Mouse (Mus musculus) adrenal gland, postnatal 10 days (tissue): Measurements from ENCODE around the gene Casp1. TPM values are rescaled to one million over a fixed set of nuclear protein-coding genes. Genes with fewer than 3 reads are reported as not detected.

Experiments used
- DNase-seq: peaks from one replicate; pipeline ENCODE4 v3.0.0; 2021; ENCODE audit warnings: mixed read lengths
- long read RNA-seq, 2 experiments: library from polyadenylated mRNA; stranded (forward); transcript quantifications; one replicate each; pipeline ENCODE4 v2.0.0; 2021
- total RNA-seq, 2 experiments: library from RNA; stranded (reverse); gene quantifications; 2 replicates each; pipeline ENCODE4 v1.2.3; 2021

Gene Casp1
- total RNA-seq: 1 to 10 TPM; 2.4 to 3.3 TPM
- long read RNA-seq, experiment 1, partial matches to known transcripts: 1 of 3 reads
- long read RNA-seq, experiment 1, other reads (novel, unspliced or antisense): 0 of 3 reads
- long read RNA-seq, experiment 2, partial matches to known transcripts: 1 of 3 reads
- long read RNA-seq, experiment 2, other reads (novel, unspliced or antisense): 0 of 3 reads

DNA sequence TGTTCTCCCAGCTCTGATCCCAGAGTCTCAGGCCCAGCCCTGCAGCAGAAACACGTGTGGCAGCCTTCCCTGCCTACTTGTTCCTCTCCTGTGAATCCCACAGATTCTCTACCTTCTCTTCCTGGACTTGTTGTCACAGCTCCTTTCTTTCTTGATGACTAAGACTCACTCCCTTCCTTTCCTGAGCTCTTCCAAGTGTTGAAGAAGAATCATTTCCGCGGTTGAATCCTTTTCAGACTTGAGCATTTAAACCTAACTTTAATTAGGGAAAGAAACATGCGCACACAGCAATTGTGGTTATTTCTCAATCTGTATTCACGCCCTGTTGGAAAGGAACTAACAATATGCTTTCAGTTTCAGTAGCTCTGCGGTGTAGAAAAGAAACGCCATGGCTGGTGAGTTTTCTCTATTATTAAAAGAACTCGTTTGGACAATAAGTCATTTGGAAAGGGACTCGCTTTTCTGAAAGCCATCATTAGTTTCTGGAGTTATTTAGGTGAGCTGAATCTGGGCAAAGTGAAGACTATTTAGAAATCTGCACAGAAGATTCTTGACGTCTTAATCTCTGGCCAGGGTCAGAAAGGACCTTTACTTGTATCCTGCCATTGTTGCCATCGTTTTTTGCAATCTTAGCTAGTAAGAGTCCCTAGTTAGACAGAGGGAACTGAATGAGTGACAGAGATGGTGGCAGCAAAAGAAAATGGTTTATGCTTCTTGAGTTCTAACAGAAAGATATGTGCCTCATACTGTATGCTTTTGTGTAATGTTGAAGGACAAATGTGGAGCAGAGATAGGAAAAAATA is at the start of gene Casp1:
Gene Casp1 (plus strand): TSS at position 189 of the 803 bp plus-strand sequence.
- DNase-seq: no peak

DNA sequence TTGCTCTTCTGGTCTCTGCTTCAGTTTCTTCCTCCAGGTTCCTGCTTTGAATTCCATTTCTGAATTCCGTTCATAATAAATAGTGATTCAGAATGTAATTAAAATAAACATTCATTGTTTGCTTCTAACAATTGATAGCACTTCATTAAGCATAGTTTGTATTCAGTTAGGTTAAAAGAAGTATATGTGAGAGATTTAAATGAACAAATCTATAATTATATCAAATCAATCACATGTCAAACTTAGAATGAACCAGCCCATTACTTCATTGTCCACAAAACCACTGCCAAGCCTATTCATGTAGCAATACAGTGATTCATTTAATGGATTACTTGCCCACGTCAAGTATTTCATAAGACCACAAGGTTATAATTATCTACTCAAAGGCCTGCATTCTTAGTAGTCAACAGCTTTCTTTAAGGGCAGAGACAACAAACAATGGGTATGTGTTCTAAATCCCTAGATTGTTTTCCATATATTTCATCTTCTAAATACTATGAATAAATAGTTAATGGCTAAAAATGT is 34.3 kb upstream of the Casp1 start:
- no peak for DNase-seq

DNA sequence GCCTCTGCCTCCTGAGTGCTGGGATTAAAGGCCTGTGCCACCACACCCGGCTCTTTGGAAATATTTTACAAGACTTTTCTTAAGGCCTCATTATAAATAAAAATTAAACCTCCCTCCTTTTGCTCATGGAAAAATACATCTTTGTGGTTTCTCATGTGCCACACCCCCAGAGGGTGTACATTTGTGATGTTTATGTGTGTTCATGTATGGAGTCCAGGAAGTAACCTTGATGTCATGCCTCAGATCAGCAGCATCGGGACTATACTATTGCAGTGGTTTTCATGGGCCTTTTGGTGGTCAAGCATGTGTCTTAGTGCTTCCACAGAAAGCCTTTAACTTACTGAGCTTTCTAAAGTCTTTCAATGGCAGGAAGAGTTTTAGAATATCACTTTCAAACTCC is 28.0 kb upstream of the Casp1 start:
- no peak for DNase-seq

DNA sequence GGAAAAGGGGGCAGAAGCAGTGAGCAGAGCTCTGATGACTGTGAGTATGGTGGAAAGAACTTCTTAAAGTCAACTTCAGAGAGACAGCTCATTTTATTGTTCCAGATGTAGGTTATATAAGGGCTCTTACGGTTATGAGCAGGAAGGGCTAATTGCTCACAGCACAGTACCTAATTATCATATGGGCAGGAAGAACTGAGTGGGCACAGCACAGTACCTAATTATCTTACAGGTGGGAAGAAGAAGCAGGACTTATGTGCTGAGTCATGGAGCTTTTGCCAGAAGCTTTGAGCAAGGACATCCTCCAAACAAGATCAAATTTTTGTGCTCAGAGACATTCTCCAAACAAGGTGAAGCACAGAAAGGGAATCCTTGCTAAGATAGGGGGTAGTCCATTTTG is 27.4 kb upstream of the Casp1 start:
- DNase-seq: no peak

DNA sequence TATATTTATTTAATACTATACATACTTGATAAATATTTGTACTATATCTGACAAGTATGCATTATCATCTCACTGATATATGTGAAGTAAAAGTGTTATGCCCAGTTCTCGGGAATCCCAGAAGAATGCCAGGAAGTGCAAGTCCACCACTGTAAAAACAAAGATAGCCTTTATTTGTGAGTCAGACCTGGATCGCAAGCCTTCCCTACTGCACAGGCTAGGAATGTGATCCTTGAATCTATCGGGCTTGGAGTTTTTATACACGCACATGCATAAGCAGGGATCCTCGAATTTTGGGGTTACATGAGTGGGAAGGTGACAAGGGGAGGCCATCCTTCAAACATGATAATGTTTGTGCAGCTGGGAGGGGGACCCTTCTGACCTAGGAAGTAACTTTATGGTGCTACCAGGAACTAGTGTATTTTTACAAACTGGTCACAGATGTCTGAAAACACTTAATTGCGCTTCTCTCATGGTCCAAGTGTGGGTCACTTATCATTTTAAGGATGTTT is 26.9 kb upstream of the Casp1 start:
- DNase-seq: no peak

DNA sequence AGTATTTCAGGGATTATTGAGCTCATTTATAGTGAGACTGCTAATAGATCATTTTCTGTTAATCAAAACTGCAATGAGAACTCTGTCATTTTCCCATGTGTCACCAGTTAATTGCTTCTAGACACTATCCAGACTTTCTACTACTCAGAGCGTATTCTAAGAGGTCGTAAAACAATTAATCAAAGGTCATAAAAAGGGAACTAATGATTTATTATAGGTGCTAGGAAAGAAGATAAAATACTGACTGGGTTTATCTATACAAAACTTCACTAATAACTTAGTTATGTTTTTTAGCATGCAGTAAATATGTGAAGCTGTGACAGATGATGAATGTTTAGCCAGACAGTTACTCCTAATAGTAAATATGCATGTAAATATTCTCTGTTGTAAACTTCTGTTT is 12.2 kb upstream of the Casp1 start:
- no peak for DNase-seq

DNA sequence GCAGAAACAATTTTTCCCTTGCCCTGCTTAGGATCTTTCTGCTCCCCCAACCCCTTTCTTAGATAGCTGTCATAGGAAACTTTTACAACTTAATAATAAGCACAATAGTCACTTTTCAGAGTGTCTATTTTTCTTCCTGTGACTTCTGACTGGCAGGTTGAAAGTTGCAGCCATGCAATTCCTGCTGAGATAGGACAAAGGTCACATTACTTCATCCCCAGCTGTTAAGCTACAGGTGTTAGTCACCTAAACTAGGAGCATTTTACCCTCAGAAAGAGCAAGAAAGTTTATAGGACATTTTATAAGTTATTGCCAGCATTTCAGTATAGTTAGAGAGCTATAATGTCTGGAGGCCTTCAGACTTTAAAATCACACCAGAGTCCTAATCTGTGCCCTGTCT is 11.7 kb upstream of the Casp1 start:
- DNase-seq: no peak

DNA sequence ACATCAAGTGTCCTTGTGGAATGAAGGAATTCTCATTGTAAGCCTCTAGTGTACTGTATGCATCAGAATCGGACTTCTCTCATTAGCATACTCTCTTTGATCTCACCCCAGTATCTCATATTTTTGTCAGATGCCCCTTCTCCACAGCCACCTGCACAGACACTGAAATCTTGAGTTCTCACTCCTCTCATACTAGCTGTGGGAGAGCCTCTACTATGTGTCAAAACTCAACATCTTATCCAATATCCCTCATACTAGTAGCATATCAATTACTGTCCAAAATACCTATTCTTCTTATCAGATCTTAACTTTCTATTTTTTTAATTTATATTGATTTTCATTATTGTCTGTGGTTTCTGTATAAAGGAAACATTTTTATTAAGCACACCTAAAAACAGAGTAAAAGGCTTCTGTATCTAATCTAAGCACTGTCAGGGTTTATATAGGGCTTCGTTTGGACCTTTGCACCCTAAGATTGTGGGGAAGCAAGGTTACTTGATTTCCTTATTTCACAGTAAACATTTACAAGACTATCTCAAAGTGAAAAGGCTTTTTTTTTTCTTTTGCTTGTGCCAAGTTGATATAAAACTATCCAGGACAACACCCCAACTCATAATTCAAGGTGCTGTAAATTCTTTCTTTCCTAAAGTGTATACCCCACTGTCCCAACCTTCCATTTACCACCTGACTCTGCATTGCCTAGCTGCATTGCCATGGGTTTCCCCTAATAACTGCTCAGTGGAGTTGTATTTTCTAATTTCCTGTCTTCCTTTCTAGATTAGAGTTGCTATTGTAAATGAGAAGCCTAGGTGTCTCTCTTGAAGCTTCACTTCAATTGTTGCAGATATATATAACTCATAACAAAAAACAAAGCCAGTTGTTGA is 1.7 kb upstream of the Casp1 start:
- no peak for DNase-seq

DNA sequence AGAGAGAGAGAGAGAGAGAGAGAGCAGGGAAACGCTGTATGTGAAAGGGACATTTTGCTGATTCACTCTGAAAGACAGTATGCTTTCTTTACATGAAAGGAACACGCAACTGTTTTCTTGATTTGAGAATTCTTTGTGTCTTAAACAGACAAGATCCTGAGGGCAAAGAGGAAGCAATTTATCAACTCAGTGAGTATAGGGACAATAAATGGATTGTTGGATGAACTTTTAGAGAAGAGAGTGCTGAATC is 740 bp downstream of the Casp1 start:
- DNase-seq: no peak

DNA sequence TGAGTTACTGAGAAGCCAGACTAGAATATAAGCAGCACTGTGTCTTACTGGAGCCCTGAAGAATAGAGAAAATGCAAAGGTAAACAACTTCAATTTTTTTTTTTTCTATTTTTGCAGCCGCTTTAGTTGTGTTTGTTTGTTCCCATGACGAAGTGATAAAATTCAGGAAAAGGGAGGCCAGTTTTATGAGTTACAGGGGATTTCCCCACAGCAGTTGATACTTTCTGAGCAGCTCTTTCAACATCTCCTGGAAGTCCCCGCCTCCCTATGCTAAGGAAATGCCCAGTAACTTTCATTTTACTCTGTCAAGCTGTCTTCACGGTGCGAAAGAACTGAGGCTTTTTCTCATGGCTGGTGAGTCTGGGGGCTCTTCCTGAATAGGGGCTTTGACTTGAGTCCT is 10.2 kb downstream of the Casp1 start, which contains the start of gene Casp4:
Gene Casp4 (plus strand): TSS at position 268 of the 400 bp plus-strand sequence.
- peak; percentile 22 for DNase-seq

DNA sequence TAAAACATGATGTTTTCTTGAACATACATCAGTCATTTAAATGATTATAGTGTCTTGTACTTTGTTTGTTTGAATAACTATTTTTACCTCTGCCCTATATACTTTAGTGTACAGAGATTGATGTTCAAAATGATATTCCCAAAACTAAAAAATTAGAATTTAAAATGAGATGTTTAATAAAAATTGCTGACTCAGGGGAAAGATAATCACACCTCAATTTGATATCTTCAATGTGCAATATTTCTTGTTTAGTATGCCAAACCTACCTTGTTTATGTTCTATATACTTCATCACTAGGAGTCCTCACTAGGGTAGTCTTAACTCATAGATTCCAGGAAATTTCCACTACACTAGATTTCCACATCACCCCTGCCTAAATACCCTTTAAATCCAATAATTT is 11.8 kb downstream of the Casp1 start:
- DNase-seq: no peak

DNA sequence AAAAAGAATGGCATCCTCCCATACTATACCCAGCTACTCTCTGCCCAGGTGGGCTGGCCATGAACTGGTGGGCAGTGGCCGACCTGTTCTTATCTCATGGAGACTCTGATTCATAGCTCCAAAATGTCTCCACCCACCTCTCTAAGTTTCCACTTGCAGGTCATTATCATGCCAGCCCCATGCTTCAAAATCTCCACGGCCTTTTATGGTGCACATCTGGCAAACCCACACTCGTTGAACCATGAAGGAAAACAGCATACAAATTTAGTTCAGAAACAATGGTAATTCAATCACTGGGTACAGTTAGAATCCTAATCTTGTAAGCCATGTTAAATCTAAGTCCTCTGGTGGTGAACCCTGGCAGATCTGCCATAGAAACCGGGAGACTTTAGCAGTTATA is 13.1 kb downstream of the Casp1 start:
- no peak for DNase-seq

DNA sequence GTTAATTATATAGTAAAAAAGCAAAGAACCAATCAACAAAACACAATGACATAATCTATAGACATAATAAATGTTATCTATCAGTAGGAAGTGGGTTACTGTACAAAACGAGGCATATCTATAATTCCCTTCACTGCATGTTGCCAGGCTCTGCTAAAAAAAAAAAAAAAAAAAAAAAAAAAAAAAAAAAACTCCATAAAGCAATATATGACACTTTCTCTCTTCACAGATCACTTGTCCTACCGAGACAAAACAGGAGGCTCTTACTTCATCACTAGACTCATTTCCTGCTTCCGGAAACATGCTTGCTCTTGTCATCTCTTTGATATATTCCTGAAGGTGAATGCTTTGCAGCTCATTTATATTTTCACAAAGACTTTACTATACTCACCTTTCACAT is 29.9 kb downstream of the Casp1 start:
- no peak for DNase-seq

DNA sequence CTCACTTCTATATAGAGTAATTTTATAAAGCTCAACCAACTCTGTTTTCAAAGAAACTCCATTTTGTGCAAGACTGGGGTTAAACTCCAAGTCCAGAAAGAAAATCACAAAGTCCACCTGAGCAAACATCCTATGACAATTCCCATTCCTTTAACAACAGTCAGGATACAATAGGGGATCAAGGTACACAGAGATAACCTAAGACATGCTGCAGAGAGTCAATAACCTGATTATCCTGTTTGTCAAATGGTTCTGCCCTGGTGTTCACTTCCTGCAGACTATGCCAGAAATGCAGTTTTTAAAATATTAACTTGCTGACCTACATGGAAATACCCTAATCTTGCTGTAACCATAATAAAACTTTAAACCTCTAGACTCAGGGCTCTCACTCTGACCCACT is 34.1 kb downstream of the Casp1 start:
- DNase-seq: no peak

DNA sequence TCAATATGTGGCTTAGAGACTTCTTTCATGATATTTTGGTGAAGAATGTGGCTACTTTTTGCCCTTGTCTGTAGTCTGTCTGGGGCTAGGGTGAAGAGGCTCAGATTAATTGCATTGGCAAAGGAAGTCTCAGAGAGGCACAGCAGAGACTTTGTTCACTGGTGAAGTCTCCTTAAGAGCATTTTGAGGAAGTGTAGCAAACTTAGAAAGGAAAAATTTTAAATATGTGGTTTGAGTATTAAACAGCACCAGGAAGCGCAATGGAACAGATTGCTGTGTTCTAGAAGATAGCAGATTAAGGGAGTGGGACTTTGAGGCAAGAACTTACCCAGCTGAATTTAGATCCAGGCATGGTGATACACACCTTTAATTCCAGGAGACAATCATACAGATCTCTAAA is 35.1 kb downstream of the Casp1 start:
- no peak for DNase-seq

DNA sequence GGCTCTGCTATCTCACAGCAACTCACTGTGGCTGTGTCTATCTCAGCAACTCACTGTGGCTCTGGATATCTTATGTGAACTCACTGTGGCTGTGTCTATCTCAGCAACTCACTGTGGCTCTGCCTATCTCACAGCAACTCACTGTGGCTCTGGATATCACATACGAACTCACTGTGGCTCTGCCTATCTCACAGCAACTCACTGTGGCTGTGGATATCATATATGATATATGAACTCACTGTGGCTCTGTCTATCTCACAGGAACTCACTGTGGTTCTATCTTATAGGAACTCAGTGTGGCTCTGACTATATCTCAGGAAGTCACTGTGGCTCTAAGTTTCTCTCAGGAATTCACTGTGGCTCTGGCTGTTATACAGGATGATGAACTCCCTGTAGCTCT is 44.8 kb downstream of the Casp1 start:
- no peak for DNase-seq

DNA sequence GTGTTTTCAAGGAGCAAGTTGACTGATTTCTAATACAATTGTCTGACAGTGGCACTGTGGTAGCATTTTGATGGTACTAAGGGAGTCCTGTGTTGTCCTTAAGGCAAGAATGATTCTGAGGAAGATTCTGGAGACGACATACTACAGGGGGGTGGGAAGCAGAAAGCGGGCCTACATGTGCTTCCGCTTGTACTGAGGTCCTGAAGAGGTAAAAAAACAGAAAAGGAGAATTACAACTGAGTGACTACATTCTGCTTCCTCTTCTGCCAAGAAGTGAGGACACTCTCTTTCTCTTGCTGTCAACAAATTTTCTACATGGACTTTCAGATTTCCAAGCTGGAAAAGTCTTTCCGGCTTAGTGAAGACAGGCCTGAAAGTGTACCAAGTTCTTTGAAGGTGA is 45.8 kb downstream of the Casp1 start:
- no peak for DNase-seq

DNA sequence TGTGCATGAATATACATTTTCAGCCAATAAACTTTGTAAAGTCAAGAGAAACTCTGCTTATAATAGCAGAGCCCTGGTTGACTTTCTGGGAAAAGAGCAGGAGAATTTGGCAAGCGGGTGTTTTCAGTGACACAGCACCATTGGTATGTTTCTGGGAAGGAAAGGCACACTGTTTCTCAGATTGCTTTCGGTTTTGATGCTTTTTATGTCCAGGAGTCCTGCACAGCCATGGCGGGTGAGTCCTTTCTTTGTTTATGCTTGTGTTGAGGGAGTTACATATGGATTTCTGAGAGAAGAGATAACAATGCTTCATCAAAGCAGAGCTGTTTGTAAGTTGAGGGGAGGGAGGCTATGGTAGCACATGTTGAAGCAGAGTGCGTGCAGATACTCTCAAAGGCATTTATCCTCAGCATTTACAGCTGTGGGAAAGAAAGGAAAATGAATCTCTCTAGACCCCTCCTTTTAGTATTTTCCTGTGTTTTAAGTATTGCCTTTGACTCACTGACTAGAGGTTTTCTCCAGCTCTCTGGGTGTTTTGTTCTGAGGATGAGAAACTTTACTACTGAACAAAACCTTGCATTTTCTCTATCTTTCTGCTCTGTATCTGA is 47.1 kb downstream of the Casp1 start, which contains the start of gene Casp12:
Gene Casp12 (plus strand): TSS at position 140 of the 608 bp plus-strand sequence.
- DNase-seq: peak; percentile 41

DNA sequence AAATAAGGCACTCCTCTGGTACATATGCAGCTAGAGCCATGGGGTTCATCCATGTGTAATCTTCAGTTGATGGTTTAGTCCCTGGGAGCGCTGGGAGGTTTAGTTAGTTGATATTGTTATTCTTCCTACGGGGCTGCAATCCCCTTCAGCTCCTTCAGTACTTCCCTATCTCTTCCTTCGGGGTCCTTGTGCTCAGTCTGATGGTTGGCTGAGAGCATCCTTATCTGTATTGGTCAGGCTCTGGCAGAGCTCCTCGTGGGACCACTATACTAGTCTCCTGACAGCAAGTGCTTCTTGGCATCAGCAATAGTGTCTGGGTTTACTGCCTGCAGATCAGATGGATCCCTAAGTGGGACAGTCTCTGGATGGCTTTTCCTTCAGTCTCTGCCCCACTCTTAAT is 49.1 kb downstream of the Casp1 start:
- no peak for DNase-seq

DNA sequence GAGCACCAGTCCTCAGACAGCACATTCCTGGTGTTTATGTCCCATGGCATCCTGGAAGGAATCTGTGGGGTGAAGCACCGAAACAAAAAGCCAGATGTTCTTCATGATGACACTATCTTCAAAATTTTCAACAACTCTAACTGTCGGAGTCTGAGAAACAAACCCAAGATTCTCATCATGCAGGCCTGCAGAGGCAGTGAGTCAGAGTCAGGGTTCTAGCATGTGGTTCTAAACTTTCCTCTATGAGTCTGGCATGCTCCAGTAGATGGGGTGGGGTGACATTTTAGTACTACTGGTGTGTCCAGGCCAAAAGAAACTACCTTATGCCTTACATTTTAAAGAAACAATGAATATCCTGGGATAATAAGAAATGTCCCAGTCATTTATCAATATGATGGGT is 55.4 kb downstream of the Casp1 start:
- no peak for DNase-seq

DNA sequence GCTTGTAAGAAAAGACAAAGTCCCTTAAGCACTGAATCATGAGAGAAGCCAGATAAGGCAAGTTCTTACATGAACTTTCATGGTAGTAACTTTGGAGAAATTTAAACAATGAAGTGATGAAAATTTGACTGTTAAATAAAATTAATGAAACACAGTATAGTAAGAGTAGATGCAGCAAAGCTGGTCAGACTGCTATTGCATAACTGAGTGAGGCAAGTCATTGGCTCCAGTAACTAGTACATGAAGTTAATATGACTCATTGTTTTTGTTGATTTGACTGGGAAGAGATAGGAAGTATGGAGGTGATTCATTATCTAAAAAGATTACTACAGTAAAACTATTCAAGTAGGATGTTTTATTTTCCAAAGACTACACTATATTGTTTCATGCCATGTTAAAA is 58.5 kb downstream of the Casp1 start:
- DNase-seq: peak; percentile 14
